Mouse (Mus musculus) 3134 (cell line): ENCODE results near the gene Faah.

Experiments
- DNase-seq: peaks from one replicate; pipeline ENCODE4 v3.0.0-alpha.2; 2011; ENCODE audit warnings: low spot score; ENCODE audit not compliant: insufficient read length; ENCODE audit errors: extremely low read depth

Faah gene

GRCm38 (mm10) chr4:115953559-115953958 lies 64.2 kb downstream of the Faah start:
- DNase-seq, result no peak

DNA sequence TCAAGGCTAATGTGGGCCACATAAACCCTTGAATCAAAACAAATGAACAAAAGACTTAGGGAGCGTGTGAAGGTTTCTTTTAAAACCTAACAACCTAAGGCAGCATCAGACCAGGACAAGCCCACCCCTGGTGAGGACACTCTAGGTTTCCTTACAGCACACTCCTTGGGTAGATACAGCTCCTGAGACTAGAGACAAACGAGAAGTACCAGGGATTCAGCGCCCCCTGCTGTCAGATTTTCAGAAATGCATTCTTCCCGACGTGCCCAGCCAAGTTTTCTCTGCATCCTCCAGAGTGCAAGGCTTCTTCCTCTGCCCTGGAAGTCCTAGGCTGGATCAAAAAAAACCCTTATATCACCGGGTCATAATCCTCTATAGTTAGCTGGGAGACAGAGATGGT lies 65.0 kb downstream of the Faah start:
- DNase-seq, result peak; percentile 26

DNA sequence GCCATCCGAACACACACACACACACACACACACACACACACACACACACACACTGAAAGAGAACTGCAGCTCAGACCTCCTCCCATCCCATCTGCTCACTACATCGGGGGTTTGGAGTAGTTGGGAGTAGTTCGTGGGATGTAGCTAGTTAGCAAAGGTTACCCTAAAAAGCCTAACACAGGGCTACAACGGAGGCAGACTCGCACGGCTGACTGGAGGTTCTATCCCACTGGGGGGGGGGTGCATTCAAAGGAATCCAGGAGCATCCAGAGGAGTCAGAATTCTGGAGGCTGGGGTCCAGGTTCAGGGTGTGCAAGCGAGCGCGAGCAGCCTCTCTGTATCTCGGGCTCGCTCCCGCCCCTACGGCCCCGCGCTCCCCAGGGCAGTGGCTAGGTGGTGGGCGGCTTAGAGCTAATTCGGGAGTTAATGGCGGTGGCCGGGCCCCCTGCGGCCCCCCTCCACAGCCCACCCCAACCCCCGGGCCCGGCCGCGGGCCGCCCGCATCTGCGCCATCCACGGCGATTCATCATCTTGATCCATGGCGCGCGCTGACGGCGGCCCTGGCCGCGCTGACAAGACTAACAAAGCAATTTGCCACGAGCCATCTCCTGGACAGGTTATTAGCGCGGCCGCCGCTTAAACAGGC lies 73.9 kb downstream of the Faah start:
- DNase-seq, result no peak

GRCm38 (mm10) chr4:115941242-115941820 lies 76.4 kb downstream of the Faah start:
- DNase-seq, result no peak

DNA sequence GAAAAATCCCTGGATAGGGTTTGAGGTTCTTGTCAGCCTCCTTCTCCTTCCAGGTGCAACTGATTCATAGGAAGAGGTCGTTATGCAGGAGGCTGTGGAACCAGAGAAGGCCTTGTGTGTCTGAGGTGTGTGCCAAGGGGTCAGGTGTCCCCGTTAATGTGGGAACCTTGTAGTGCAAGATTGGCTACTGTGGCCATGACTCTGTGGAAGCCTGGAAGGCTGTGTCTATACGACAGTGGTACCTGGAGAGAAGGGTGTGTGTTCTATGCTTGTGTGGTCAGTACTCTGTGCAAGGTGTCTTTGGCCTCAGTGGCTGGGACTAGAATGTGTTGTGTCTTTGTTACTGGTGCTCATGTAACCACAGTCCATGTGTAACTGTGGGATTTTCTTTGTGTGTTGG lies 77.0 kb downstream of the Faah start:
- DNase-seq, result no peak

DNA sequence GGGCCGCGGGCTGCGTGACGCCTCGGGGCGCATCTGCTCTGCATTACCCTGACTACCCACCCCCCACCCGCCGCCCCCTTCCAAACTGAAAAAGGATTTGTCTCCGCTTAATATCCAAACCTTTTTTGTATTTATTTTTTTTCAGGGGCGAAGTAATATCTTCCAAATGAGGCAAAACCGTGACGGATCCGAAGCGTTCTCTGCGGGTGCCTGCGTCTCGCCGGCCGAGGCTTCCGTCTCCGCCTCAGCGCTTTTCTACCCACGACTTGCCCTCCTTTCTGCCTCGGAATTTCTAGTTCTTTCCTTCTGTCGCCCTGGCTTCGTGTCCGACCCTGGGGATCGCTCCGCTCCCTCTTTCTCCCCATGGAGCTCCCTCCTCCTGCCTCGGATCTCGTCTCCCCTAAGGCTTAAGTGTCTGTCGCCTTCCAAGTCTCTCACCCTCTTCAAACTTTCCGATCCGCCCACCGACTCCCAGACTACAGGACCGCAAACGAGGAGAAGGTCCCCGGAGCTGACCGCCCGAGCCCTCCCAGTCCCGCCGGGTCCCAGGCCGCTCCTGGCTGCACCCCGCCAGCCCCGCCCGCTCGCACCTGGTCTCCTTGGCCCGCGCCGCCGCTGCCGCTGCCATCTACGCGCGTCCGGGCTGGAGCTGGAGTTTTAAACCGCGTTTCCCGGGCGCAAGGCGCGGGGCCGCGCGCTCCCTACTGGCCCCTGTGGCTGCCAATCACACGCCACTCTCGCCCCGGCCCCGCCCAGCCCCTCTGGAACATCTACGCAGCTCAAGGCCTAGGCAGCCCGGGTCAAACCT lies 78.2 kb downstream of the Faah start, which contains the start of gene Dmbx1:
Gene Dmbx1, minus strand, starts transcription at position 632 of the 808 bp plus-strand sequence.
- DNase-seq, result peak; percentile 50

DNA sequence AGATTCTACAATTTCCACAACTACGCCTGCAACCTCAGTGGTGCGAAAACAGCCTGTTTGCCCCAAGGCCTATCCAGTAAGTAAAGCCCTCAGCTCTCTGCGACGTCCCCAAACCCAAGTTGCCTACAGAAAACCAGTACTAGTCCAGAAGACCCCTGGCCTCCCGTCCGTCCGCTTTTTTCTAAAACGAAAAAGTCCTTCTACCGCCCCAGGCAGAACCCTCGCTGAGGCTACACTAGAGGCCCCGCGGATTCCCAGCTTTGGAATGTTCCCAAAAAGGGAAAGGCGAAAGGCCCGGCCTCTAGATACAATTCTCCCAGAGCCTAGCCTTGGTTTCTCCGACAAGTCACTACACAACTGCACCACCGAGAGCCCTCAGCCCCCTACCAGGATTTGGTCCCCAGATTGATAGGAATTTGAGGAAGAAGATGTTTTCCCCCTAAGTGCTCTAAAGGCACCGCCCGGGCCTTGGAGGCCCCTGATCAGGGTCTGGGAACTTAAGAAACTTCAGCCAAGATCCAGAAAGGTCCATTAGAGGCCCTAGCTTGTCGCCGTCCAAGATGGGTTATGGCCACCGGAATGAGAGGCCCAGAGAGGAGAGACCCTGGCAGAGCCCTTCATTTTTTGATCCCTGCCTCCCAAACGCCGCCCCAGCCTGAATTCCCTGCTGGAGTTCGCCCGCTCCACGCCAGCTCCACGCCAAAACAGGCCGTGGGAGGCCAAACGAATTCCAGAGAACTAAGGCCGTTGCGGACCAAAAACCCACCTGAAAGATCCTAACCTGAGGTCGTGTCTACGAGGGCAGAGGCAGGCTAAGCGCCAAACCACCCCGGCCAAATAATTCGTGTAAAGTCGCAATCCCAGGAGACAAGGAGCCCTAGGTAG lies 79.2 kb downstream of the Faah start:
- DNase-seq, result no peak

GRCm38 (mm10) chr4:115937061-115937976 lies 80.4 kb downstream of the Faah start:
- no peak for DNase-seq

GRCm38 (mm10) chr4:115936646-115937045 lies 81.1 kb downstream of the Faah start:
- no peak for DNase-seq

DNA sequence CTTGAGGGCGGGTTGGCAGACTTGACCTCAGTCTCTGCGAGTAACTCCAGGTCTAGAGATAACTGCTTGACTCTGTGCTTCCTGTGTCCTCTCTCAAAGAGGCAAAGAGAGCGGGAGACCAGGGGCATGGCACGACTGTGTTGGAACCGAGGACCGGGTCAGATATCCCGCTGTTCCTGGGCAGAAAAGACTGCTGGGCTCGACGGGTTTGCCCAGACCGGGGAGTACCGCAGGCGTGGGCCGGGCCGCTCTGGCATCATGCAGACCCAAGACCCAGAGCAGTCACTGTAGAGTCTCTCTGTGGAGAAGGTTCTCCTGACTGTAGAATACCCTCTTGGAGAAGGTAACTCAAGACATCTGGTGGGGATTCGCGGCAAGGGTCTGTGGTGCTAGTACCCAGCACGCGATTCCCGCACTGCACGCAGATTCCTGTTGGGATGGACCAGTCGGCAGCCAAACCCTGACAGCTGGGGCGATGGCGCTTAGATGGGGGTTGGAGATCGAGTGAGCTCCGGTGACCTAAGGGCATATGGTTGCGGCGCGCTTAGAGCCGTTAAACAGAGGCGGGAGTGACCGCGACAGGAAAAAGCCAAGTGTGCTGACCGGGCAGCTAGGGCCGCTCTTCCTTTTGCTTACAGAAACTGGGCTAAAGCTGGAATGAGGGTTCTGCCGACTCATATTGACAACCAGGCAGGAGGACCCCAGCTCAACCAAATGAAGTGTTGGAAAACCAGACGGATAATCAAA lies 81.7 kb downstream of the Faah start:
- DNase-seq, result no peak

GRCm38 (mm10) chr4:115931556-115932088 lies 86.1 kb downstream of the Faah start:
- no peak for DNase-seq

DNA sequence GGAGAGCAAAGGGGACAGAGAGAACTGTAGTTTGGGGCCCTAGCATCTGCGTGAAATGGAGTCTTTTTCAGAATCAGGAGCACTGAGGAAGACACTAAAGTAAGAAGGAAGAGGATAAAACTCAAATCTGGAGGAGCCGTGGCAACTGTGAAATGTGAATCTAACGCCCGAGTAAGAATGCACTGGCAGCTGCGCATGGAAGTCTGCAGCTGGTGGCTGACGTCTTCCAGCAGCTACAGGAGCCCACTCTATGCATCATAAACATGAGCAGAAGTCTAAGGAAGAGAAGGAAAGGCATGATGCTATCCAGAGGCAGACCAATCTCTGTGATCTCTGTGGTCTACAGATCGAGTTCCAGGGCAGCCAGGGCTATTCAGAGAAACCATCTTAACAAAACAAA lies 90.1 kb downstream of the Faah start:
- DNase-seq, result no peak

GRCm38 (mm10) chr4:115923262-115923880 lies 94.4 kb downstream of the Faah start:
- DNase-seq, result peak; percentile 43

GRCm38 (mm10) chr4:115922688-115923087 lies 95.0 kb downstream of the Faah start:
- DNase-seq, result peak; percentile 65

DNA sequence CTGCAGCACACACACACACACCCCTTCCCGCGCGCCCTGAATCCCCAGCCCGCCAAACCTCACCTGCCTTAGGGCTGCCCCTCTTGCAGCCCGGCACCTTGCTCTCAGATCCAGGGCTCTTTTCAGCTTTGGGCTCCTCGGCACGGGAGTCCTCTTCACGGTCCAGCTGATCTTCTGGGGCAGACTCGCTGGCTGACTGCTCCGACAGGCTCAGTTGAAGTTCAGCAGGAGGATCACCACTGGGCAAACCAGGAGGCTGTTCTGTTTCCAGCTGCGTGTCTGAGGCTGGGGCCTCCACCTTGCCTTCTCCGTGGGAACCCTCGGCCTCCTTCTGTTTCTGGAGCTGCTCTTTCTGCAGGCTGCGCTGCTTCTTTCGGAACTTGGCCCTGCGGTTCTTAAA lies 97.8 kb downstream of the Faah start:
- DNase-seq, result no peak
